8 mouse cellular contexts compared by ENCODE assay signal in the genomic region with DNA sequence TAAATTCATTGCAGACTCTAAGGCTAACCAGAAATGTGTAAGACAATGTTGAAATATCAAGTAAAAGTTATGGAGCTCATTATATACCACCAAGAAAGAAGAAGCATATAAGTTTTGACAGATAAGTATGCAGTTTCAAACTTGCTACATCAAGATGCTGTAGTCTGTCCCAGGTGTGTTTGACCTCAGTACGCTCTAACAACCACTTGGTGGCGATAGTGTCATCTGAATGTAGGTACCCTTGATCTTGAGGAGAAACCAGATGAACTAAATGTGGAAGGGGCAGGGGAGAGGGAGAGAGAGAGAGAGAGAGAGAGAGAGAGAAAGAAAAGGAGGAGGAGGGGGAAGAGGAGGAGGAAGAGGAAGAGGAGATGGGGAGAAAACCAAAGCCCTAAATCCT. TPM values are rescaled to one million over a fixed set of nuclear protein-coding genes. Genes with fewer than 3 reads are reported as not detected.
A peak's percentile ranks its signal among the peaks of the same experiment; 100 is the strongest.
DNase-seq lines count a peak whose midpoint lies in the region; ATAC-seq and TF ChIP-seq lines count a peak whose summit lies in the region.
"Had no signal": no experiment of that assay in that cellular context is flagged by ENCODE, and none has a peak within 500 bp of the region (broad histone marks: within the 10 kb centered on the region; RNA-seq: fewer than 3 reads in every experiment).

No protein-coding gene starts in this region.

- no peaks in the 10 kb centered on the region for H3K79me2 ChIP-seq in liver, adult 2 months (ENCODE audit: control insufficient read depth, insufficient read depth, low read length)

- no peaks in the 10 kb centered on the region for H3K9me3 ChIP-seq in liver, embryonic 11.5 days (ENCODE audit: control insufficient read depth, low read length)
- H3K9me3 ChIP-seq in hindbrain, embryonic 13.5 days = no peaks in the 10 kb centered on the region

- peak; percentile 55 for DNase-seq in liver, adult 2 months (ENCODE audit: extremely low read depth, low read depth, low spot score)
- no peak for DNase-seq in liver, embryonic 11.5 days (ENCODE audit: low spot score)
- DNase-seq in ES-CJ7 (ENCODE audit: low read depth, low spot score) (peak; percentile 79), ZHBTc4 (ENCODE audit: low read depth, low spot score) (peak; percentile 72)
- DNase-seq in retina, embryonic 14.5 days (ENCODE audit: low spot score) = peak; percentile 74
- DNase-seq in ovary, postnatal 10 days (ENCODE audit: low spot score) = no peak

- H3K9ac ChIP-seq in liver, adult 2 months (ENCODE audit: low read depth, low read length) = no peak overlapping the region
- H3K9ac ChIP-seq in liver, embryonic 11.5 days (ENCODE audit: low read depth, low read length) = no peak overlapping the region
- no peak overlapping the region for H3K9ac ChIP-seq in hindbrain, embryonic 13.5 days

- H3K4me2 ChIP-seq in liver, embryonic 11.5 days = no peak overlapping the region
- H3K4me2 ChIP-seq in hindbrain, embryonic 13.5 days = no peak overlapping the region

- no peaks in the 10 kb centered on the region; the same call in 1 of the 2 replicates for H3K4me1 ChIP-seq in liver, adult 2 months (ENCODE audit: control insufficient read depth, insufficient read depth, low read length)
- H3K4me1 ChIP-seq in liver, embryonic 11.5 days (replicated peaks; ENCODE audit: control insufficient read depth, insufficient read depth, low read length) = no peaks in the 10 kb centered on the region
- H3K4me1 ChIP-seq in hindbrain, embryonic 13.5 days (replicated peaks) = no peaks in the 10 kb centered on the region

- H3K27me3 ChIP-seq in liver, adult 2 months (ENCODE audit: control insufficient read depth, insufficient read depth, low read length) = no peaks in the 10 kb centered on the region
- no peaks in the 10 kb centered on the region for H3K27me3 ChIP-seq in liver, embryonic 11.5 days (replicated peaks; ENCODE audit: control insufficient read depth, insufficient read depth, low read length)
- H3K27me3 ChIP-seq in hindbrain, embryonic 13.5 days = no peaks in the 10 kb centered on the region

- peak; percentile 48 for TF ChIP-seq CTCF in liver, adult 2 months (IDR thresholded peaks at IDR 0.05; ENCODE audit: low read depth, low read length)

- H3K4me3 ChIP-seq in liver, adult 2 months (ENCODE audit: insufficient read depth, low read depth, low read length) = no peak overlapping the region
- H3K4me3 ChIP-seq in liver, embryonic 11.5 days (ENCODE audit: low read depth, low read length) = no peak overlapping the region
- H3K4me3 ChIP-seq in hindbrain, embryonic 13.5 days = no peak overlapping the region

- 5% methylated on average over 2 of the region's 2 CpGs for WGBS in liver, adult 2 months
- WGBS in liver, embryonic 11.5 days = 0% methylated on average over 2 of the region's 2 CpGs
- 4% methylated on average over 2 of the region's 2 CpGs for WGBS in hindbrain, embryonic 13.5 days

- TF ChIP-seq POLR2A in liver, adult 2 months (IDR thresholded peaks at IDR 0.05; ENCODE audit: extremely low read depth, insufficient read depth, low read length) = no peak

- no peak overlapping the region for H3K27ac ChIP-seq in liver, adult 2 months (replicated peaks; ENCODE audit: insufficient read depth, low read depth, low read length)
- H3K27ac ChIP-seq in liver, embryonic 11.5 days (ENCODE audit: low read depth, low read length) = no peak overlapping the region
- no peak overlapping the region for H3K27ac ChIP-seq in hindbrain, embryonic 13.5 days

- no peak for ATAC-seq in liver, embryonic 11.5 days (replicated peaks; ENCODE audit: low FRiP score)
- ATAC-seq in hindbrain, embryonic 13.5 days (ENCODE audit: low FRiP score) = 0 out of 2 replicates have a peak, but pooled peaks have one; percentile 63

- no peaks in the 10 kb centered on the region for H3K36me3 ChIP-seq in liver, adult 2 months (ENCODE audit: control insufficient read depth, insufficient read depth, low read length)
- no peaks in the 10 kb centered on the region for H3K36me3 ChIP-seq in liver, embryonic 11.5 days (ENCODE audit: control insufficient read depth, insufficient read depth, low read length)
- H3K36me3 ChIP-seq in hindbrain, embryonic 13.5 days = no peaks in the 10 kb centered on the region

RNA-seq across cellular contexts. Expression of gene Tmprss11a, which starts 36.1 kb away (rescaled TPM):
- not detected in 2 replicates for total RNA-seq in liver, adult 2 months (2014; rRNA removed)
- polyA plus RNA-seq in liver, adult 2 months (2012; rRNA removed) = not detected in 2 replicates
- polyA plus RNA-seq in liver, embryonic 11.5 days (2014; fragmentation: Nextera tagmentation; extraction: Ambion mirVana) = not detected in 2 replicates
- polyA plus RNA-seq in hindbrain, embryonic 13.5 days (2015; fragmentation: Nextera tagmentation; extraction: Ambion mirVana) = not detected in 2 replicates
- polyA plus RNA-seq: gonadal fat pad, adult 2 months had no signal

RNA-seq across cellular contexts. Expression of gene Tmprss11d, which starts 59.5 kb away (rescaled TPM):
- total RNA-seq in liver, adult 2 months (2014; rRNA removed) = not detected in 2 replicates
- not detected in 2 replicates for polyA plus RNA-seq in liver, adult 2 months (2012; rRNA removed)
- polyA plus RNA-seq in liver, embryonic 11.5 days (2014; fragmentation: Nextera tagmentation; extraction: Ambion mirVana) = not detected in 2 replicates
- not detected in 2 replicates for polyA plus RNA-seq in hindbrain, embryonic 13.5 days (2015; fragmentation: Nextera tagmentation; extraction: Ambion mirVana)
- polyA plus RNA-seq: gonadal fat pad, adult 2 months had no signal

Comparison
In these comparisons a context has a peak if more than half of its experiments do, and no peak if none do; other contexts are left out.
1. DNase-seq: peak in liver, adult 2 months (single experiment), ES-CJ7 (single experiment), ZHBTc4 (single experiment) and retina, embryonic 14.5 days (single experiment); none in liver, embryonic 11.5 days (single experiment) and ovary, postnatal 10 days (single experiment).